Mouse (Mus musculus): Measurements from ENCODE around the gene Pdk2. TPM values are rescaled to one million over a fixed set of nuclear protein-coding genes. Genes with fewer than 3 reads are reported as not detected.

Pdk2 gene
- total RNA-seq, 2 experiments from 2014 or later: 370 to 480 TPM

- no peak for DNase-seq
- intact Hi-C loops (cut with DNase I): no loop called here
These were observed 31.0 kb upstream of the Pdk2 start for GRCm38 (mm10) chr11:95072136-95072535.

- DNase-seq: no peak
- intact Hi-C loops (cut with DNase I): no loop called here
These were observed 30.1 kb upstream of the Pdk2 start for GRCm38 (mm10) chr11:95071266-95071665.

- no peak for DNase-seq
- intact Hi-C loops (cut with DNase I): no loop called here
These were observed 29.3 kb upstream of the Pdk2 start for GRCm38 (mm10) chr11:95070140-95071107.

GRCm38 (mm10) chr11:95069226-95069957, 28.2 kb upstream of the Pdk2 start:
- intact Hi-C loops (cut with DNase I): no loop called here
- DNase-seq: no peak

GRCm38 (mm10) chr11:95056768-95057501, 15.8 kb upstream of the Pdk2 start:
- intact Hi-C loops (cut with DNase I): no loop called here

GRCm38 (mm10) chr11:95053062-95053461, 11.9 kb upstream of the Pdk2 start:
- no peak for DNase-seq
- intact Hi-C loops (cut with DNase I): loop anchor here (5.0 kb wide), 1 partner anchor 184 kb away; no protein-coding TSS in a partner anchor

More at GRCm38 (mm10) chr11:95056768-95057501, 15.8 kb upstream of the Pdk2 start:
- DNase-seq: no peak

- no peak for DNase-seq
- intact Hi-C loops (cut with DNase I): loop anchor here (1.0 to 2.0 kb wide), 2 partner anchors 28 to 59 kb away; no protein-coding TSS in a partner anchor
These were observed 6.0 kb upstream of the Pdk2 start for GRCm38 (mm10) chr11:95046980-95047680.

GRCm38 (mm10) chr11:95044185-95044870, 3.2 kb upstream of the Pdk2 start:
- intact Hi-C loops (cut with DNase I): no loop called here
- DNase-seq: no peak

- no peak for DNase-seq
- intact Hi-C loops (cut with DNase I): no loop called here
These were observed 2.5 kb upstream of the Pdk2 start for GRCm38 (mm10) chr11:95043608-95044007.

- no peak for DNase-seq
- intact Hi-C loops (cut with DNase I): no loop called here
These were observed 1.9 kb upstream of the Pdk2 start for GRCm38 (mm10) chr11:95043060-95043459.

GRCm38 (mm10) chr11:95042096-95042495, 942 bp upstream of the Pdk2 start:
- peak; percentile 77 to 87 for DNase-seq
- intact Hi-C loops (cut with DNase I): no loop called here

- intact Hi-C loops (cut with DNase I): no loop called here
- DNase-seq: peak; percentile 72 to 75
These were observed 539 bp downstream of the Pdk2 start for GRCm38 (mm10) chr11:95040491-95041138.

- DNase-seq: no peak
- intact Hi-C loops (cut with DNase I): no loop called here
These were observed 1.4 kb downstream of the Pdk2 start for GRCm38 (mm10) chr11:95039766-95040165.

- DNase-seq: peak in 1 of 2 experiments; percentile 16
These were observed 2.1 kb downstream of the Pdk2 start for GRCm38 (mm10) chr11:95038818-95039655.

GRCm38 (mm10) chr11:95038156-95038817, 2.9 kb downstream of the Pdk2 start:
- intact Hi-C loops (cut with DNase I): no loop called here
- peak in 1 of 2 experiments; percentile 11 for DNase-seq

More at GRCm38 (mm10) chr11:95038818-95039655, 2.1 kb downstream of the Pdk2 start:
- intact Hi-C loops (cut with DNase I): no loop called here

- intact Hi-C loops (cut with DNase I): no loop called here
- DNase-seq: no peak
These were observed 3.8 kb downstream of the Pdk2 start for GRCm38 (mm10) chr11:95037306-95037705.

- intact Hi-C loops (cut with DNase I): no loop called here
- no peak for DNase-seq
These were observed 4.6 kb downstream of the Pdk2 start for GRCm38 (mm10) chr11:95036521-95036920.

All from gastrocnemius, postnatal 36 days (tissue).